Mouse (Mus musculus) kidney, postnatal 36 days (tissue): ENCODE results near the gene Lypd6.

Source experiments
- DNase-seq, 2 experiments: peaks; one replicate each; pipeline ENCODE4 v3.0.0; 2021 to 2022; ENCODE audit warnings: mixed read lengths in 2 of 2

Gene Lypd6

GRCm38 (mm10) chr2:50111169-50111568 lies 44.9 kb downstream of the Lypd6 start:
- DNase-seq, result no peak

GRCm38 (mm10) chr2:50111609-50112008 lies 45.4 kb downstream of the Lypd6 start:
- no peak for DNase-seq

GRCm38 (mm10) chr2:50112427-50112826 lies 46.2 kb downstream of the Lypd6 start:
- DNase-seq, result no peak

- no peak for DNase-seq
Observed at GRCm38 (mm10) chr2:50119101-50119500, 52.9 kb downstream of the Lypd6 start.

GRCm38 (mm10) chr2:50120839-50121238 lies 54.6 kb downstream of the Lypd6 start:
- DNase-seq, result no peak

- DNase-seq, result no peak
Observed at GRCm38 (mm10) chr2:50123376-50123775, 57.1 kb downstream of the Lypd6 start.

GRCm38 (mm10) chr2:50127513-50128175 lies 61.4 kb downstream of the Lypd6 start:
- no peak for DNase-seq

GRCm38 (mm10) chr2:50128322-50129277 lies 62.4 kb downstream of the Lypd6 start:
- DNase-seq, result no peak

- DNase-seq, result no peak
Observed at GRCm38 (mm10) chr2:50130674-50131073, 64.4 kb downstream of the Lypd6 start.

GRCm38 (mm10) chr2:50143672-50144071 lies 77.4 kb downstream of the Lypd6 start:
- DNase-seq, result peak; percentile 28 to 42

GRCm38 (mm10) chr2:50147308-50147707 lies 81.1 kb downstream of the Lypd6 start:
- DNase-seq, result no peak

- peak in 1 of 2 experiments; percentile 35 for DNase-seq
Observed at GRCm38 (mm10) chr2:50149257-50150202, 83.3 kb downstream of the Lypd6 start.

GRCm38 (mm10) chr2:50150203-50150590 lies 84.0 kb downstream of the Lypd6 start:
- no peak for DNase-seq

- DNase-seq, result no peak
Observed at GRCm38 (mm10) chr2:50150816-50151215, 84.6 kb downstream of the Lypd6 start.

- DNase-seq, result no peak
Observed at GRCm38 (mm10) chr2:50151401-50151800, 85.2 kb downstream of the Lypd6 start.

GRCm38 (mm10) chr2:50151879-50152278 lies 85.7 kb downstream of the Lypd6 start:
- no peak for DNase-seq

GRCm38 (mm10) chr2:50156009-50156408 lies 89.8 kb downstream of the Lypd6 start:
- DNase-seq, result no peak

- DNase-seq, result no peak
Observed at GRCm38 (mm10) chr2:50160069-50160468, 93.8 kb downstream of the Lypd6 start.

- DNase-seq, result no peak
Observed at GRCm38 (mm10) chr2:50163608-50164007, 97.4 kb downstream of the Lypd6 start.

GRCm38 (mm10) chr2:50165277-50165676 lies 99.0 kb downstream of the Lypd6 start:
- DNase-seq, result no peak

GRCm38 (mm10) chr2:50166082-50166481 lies 99.9 kb downstream of the Lypd6 start:
- DNase-seq, result no peak

- no peak for DNase-seq
Observed at GRCm38 (mm10) chr2:50173730-50174528, 107.7 kb downstream of the Lypd6 start.
